Mouse (Mus musculus) right cerebral cortex, postnatal 10 days (tissue): ENCODE results near the gene Elac2.

ENCODE experiments used
- DNase-seq, 2 experiments: peaks; one replicate each; pipeline ENCODE4 v3.0.0; 2021; ENCODE audit warnings: low spot score in 2 of 2

The Elac2 gene

DNA sequence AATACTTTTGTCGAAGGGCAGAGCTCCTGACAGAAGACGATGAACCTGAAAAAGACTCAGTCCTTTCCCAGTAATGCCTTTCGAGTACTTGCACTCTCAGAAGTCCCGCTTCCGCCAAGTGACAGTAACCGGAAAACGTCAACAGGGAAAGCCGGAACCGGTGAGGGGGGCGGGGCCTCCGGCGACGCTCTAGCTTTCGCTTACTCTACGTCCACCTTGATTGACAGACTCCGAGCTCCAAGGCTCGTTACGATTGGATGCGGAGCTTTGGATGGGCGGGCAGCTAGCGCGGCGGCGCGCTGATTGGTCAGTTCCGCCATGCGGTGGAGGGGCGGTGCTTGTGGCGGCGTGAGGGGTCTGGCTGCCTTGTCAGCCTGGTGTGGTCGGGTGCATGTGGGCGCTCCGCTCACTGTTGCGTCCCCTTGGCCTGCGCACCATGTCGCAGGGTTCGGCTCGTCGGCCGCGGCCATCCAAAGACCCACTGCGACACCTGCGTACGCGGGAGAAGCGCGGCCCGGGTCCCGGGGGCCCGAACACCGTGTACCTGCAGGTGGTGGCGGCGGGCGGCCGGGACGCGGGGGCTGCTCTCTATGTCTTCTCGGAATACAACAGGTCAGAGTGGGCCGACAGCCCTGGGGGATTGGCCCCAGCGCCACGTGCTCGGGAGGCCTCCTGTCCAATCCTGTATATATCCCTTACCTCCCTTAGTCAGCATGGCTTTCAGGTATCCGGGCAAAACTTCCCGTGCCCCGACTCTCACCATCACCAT is at the start of gene Elac2:
Gene Elac2 (plus strand): TSS at position 319 of the 769 bp plus-strand sequence.
- peak; percentile 98 to 99 for DNase-seq

DNA sequence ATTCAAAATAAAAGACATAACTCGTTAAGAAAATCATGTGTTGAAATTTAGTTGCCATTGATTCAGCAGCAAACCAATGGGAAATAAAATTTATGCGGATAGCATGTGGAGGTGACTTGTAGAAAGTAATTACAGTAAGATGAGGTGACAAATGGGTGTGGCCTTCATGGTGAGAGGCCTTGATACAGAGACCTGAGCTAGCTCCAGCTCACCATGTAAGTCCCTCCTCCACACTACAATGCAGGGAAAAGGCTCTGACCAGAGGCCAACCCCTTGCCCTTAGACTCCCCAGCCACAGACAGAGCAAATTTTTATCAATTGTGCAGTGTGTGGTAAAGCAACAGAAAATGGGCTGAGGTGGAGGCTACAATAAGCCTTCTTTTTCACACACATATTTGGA is 49.7 kb upstream of the Elac2 start:
- no peak for DNase-seq

DNA sequence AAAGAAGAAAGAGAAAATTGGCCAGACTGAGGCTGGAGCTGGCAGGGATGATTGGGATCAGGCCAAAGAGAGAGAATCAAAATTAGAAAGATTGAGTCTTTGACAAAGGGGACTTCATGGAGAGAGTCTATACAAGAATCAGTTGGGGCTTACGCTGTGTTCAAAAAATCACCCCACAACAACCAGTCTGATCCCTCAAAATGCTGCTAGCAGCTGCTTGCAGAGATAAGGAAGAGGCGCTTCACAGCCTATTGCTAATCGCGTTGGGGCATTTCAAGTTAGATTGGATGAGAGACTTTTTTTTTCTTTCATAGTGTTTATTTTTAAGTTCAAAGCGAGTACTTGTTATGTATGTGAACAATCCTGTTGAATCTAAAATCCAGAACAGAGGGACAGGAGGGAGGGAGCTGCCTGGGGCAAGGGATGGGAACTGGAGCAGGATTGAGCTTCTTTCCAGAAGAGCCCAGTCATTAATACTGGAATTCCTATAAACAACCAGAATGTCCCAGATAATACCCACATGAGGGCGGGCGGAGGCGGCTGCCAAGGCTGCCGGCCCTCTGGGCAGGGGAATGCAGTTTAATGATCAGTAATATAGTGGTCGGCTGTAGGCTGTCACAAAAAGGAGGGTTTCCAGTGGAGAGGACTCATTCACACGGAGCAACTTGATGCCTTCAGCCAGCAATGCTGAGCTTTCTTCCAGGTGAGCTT is 47.6 kb upstream of the Elac2 start:
- DNase-seq: peak in 1 of 2 experiments; percentile 24

DNA sequence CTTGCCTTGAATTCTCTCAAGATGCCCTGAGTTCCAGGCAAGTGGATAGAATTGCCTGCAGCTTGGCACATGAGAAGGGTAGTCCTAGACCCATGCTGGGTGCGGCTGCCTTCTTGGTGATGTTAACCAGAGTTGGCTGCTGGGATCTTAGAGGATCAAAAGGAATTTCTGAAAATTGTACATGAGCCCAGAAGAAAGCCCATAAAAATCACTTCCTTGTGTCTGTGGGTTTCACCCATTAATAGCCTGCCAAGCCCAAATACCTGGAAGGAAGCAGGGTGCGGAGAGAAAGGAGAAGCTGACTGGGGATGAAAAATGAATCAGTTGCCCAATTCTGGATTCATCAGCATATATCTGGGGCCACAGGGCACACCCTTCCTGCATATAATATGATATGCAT is 41.6 kb upstream of the Elac2 start:
- DNase-seq: no peak

DNA sequence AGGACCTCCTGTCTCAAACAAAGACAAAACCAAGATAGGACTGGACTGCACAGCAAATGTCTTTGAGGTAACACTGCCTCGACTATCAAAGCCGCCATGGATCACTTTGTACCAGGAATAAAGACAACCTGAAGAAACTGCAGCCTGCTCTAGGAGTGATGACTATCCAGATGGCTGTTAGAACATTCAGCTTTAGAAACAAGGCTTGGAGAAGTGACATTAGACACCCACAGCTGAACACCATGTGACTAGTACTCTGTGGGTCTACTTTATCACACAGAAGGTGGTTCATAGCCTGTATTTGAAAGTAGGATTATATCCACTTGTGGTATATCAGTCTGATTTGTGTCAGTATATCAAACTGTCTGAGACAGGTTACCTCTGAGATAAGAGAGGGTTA is 37.6 kb upstream of the Elac2 start:
- DNase-seq: no peak

DNA sequence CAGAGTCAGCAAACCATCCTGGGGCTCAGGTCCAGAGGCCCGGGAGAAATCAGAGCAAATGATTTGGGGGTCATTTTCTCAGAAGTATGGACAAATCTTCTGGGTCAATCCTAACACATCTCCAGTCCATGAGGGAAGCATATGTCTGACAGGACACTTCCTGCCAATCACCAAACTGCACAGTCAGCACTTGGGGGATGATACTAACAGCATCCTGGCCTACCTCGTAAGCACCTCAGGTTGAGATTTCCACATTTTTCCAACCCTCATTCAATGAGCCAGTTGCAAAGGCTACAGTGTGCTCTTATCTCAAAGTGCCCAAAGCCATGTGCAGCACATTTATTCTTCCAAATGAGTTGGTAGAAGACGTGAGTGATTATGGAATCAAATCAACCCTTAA is 29.1 kb upstream of the Elac2 start:
- DNase-seq: no peak

DNA sequence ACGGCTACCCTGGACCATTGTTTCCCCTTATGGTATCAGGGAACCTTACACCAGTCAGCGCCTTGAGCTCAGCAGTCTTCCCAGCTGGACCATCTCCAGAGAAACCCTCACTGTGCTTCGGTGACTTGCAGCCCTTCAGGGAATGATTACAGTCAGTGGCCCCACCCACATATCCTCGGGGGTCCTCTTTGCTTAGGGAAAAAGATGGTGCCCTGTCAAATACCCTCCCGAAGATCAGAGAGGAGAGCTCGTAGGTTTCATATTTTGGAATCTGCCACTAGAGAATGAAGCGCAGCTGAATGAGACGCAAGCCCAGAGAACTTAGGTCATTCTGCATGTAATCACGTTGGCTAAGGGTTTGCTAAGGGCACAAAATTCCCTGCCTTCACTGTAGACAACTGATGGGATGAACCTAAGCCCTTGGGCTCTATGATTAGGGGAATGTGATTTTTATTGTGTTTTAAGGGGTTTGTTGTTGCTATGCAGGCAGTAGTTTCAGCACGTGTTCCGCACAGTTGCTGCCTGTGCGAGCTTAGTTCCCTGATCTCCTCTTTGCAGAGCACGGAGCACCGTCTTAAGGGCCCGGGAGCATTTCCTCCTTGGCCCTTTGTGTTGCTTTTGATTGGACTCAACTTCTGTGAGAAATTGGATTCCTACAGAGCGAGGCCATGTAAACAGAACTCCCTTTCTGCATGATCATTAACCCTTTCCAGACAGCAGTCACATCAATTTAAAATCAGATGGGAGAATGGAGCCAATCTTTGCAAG is 21.7 kb upstream of the Elac2 start:
- DNase-seq: no peak

DNA sequence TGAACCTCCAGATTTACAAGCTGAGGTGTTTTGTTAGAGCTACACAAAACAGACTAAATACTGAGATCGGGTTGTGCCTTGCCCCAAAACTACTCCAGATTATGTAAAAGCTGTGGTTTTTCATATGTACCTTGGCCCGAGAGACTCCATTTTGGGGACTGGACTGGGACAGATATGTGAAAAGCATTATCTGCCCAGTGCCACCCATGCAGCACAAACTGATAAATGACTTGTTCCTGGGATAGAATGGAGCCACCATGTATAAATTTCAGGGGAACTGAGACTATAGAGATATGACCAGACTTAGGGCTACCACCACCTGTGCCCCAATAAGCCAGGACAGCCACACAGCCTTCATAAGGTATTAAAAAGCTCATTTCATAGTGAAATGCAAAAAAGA is 16.2 kb upstream of the Elac2 start:
- DNase-seq: no peak

DNA sequence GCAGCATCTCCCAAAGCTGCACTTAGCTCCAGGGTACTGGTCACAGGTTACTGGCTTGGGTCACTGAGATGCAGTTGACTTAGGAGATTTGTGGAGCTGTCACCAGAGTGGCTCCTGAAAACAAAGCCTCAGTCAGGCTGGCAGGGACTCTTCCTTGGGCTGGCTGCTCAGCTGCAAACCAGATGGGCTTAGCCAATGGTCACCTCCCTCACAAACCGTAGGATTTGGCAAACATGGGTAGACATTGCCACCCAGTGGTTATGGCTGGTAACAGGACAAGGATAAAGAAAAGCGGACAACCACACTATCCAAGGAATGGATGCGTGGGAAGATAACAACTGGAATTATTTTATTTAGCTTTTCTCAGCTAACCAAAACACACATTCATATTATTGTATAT is 10.3 kb upstream of the Elac2 start:
- peak; percentile 83 to 87 for DNase-seq

DNA sequence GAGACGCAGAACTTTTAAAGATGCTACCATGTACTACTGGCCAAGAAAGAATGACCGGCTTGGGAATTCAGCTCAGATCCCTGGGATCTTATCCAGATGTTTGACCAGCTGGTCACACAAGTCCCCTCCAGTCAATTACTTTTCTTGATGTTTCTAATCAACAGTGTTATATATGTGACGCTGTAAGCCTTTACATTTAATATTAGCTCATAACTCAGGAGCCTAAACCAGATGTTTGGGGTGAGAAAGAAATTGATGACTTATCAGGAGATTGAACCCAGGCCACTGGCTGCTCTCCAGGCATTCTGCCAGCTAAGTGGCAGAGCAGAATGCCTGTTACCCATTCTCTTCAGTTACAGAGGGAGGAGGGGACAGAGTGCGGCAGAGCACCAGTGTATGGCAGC is 9.9 kb upstream of the Elac2 start:
- no peak for DNase-seq

DNA sequence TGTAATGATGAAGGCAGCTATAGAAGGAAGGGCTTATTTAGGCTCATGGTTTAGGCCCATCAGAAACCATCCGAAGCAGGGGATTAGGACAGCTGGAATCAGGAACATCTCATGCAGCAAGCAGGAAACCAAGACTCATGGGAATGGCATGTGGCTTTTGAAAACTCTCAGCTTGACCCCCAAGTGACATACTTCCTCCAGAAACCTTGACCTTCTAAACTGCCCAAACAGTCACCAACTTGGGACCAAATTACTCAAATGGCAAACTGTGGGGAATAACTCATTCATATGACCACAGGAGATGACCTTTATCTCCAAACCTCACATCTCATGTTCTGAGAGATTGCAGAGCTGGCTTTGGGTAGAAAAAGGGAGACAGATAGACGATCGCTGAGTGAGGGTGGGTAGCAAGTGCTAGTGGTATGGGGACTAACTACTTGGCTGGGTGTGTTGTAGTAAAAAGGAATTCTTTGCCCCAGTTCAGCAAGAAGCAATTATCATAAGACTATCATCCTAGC is 7.3 kb upstream of the Elac2 start:
- no peak for DNase-seq

DNA sequence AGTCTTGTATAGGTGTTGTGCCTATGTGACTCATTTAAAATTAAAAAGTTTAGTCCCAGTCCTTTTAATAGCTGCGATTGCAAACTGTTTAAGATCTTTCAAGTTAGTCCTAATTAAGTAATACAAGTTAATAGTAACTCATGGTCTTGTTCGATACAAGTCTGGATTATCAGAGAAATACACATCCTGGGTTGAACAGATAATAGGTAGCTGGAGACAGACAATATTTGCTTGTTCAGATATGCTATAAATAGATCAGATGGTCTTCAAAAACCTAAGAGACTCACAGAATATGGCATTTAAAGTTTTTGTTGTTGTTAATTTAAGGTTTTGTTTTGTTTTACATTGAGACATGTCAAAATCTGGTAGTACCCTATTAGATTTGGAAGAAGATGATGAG is 6.4 kb upstream of the Elac2 start:
- no peak for DNase-seq

DNA sequence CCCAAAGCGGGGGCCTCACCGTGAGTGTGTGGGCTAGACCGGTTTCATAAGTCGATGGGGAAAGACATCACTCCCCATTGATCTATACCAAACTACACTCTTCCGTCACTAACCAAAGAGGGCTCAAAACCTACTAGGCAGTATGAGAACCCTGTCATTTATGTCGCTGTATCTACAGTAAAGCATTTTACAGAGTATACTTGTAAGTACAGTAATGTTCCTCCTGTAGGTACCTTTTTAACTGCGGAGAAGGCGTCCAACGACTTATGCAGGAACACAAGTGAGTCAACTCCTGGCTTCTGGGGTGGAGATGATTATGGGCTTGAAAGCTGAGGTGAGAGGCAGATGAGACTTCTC is 629 bp downstream of the Elac2 start:
- DNase-seq: no peak

DNA sequence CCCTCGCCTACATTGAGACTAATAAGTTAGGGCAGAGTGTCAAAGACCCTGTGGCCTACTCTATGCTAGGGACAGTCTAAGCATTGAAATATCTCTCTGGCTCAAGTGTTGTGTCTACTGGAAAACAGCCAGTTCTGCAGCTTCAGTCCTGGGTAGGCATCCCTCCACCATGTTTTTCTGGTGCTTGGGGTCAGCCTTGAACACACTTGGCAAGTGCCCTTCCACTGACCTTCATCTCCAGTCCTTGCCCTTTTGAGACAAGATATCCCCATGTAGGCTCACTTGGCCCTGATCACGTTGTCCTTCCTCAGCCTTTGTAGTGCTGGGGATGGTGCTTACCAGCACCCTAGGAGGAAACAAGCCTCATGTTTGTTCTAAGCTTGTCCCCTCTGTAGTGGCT is 9.7 kb downstream of the Elac2 start:
- no peak for DNase-seq

DNA sequence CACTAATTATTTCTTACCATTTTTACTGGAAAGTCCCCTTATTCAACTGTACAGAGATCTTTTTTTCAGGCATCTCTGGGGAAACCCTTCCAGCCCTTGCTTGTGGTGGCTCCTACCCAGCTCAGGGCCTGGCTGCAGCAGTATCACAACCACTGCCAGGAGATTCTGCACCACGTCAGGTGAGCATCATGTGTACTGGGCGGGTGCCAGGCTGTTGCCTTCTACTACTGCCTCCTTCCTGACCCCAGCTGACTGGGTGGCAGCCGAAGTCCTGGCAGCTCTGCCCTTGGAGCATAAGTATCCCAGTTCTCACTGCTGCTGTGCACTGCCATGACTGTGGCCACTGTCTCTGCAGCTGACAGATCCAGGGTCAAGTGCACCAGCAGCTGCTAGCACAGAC is 19.6 kb downstream of the Elac2 start:
- no peak for DNase-seq

DNA sequence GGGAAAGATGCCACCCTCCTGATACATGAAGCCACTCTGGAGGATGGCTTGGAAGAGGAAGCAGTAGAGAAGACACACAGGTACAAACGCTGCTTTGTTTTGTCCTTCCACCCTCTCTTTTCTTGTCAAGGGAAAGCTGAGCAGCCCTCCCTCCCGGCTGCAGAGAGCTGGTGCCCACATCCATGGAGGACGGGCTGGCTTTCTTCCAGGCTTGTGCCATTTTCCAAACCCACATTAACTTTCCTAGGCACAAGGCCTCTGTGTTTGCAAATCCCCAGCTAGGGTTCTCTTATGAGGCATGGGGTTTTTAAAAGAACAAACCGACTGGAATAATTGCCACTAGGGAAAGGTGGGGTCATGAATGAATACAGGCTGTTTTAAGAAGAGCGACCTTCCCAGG is 20.8 kb downstream of the Elac2 start:
- peak in 1 of 2 experiments; percentile 46 for DNase-seq

DNA sequence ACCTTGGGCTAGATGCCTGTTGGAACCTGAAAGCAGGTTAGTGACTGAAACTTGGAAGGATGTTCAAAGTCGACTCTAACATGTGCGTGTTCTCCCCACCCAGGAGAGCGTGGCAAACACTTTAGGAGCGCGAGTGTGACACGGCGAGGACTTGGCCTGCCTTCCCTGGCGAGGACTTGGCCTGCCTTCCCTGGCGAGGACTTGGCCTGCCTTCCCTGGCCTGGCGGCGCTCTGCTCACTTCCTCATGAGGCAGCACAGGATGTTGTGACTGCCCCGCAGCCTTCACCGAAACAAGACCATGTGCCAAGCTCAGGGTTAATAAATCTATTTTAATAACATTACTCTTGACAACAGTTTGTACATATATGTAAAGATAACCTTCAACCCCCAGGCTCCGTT is 22.9 kb downstream of the Elac2 start:
- no peak for DNase-seq

DNA sequence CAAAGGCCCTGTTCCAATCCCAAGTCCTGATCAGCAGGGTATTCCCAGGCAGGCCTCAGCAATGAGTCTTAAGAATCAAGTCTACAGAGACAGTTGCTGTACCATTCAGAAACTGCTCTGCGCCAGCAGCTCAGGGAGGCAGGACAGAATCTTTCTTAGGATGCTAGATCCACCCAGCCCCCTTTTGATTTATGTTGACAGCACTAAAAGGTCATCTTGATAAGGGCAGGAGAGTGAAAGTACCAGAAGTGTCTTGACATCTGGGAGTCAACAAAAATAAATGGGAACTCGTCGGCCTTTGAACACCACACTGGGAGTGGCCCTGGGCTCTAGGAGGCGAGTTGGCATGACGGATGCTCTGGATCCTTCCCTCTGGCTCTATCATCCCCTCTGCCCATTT is 24.8 kb downstream of the Elac2 start:
- no peak for DNase-seq

DNA sequence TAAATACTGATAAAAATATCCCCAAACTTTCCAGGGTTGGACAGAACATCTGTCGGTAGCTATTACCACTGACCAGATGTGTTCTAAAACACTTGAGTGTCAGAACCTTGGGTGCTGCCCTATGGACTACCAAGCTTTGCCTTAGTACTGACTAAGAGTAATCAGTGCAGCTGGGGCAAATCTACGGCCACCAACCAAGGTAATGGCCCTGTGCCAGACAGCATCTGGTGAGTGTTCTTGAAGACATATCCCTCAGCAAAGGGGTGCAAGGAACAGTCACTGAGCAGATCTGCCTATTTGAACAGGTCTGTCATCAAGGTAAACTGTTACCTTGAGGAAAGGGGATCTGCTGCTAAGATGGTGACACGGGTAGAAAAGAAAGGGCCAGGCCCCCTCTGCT is 26.0 kb downstream of the Elac2 start:
- no peak for DNase-seq

DNA sequence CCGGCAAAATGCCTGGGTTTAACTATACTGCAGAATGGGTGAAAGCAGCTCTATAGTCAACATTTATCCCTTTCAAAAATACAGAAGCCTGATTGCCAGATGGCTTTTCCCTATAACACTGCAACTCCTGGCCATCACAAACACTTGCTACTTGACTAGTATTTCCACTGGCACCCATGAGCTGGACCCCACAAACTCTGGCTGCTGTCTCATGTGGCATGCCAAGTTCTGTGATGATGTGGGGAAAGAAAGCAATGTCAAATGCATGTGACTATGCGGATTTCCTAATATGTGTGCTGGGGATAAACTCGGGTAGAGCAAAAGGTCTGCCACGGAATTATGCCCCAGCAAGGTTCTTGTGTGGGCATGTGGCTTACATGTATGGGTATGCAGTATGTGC is 27.2 kb downstream of the Elac2 start:
- no peak for DNase-seq

DNA sequence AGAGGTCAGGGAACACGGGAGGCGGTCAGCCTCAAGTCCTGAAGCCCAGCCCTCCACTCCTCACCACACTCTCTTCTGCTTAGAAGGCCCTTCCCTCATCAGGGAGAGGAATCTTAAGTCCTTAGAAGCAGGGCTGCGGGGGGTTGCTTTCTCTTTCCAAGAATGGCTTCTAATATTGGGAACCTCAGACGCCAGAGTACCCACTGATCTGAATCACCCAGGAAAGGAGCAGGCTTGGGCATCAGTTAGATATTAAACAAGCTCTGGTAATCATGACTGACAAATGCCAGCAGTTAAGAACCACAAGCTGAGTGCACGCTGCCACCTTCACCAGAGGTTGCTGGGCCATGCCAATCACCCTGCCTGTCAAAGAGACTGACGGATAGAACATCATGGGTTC is 35.1 kb downstream of the Elac2 start:
- DNase-seq: no peak

DNA sequence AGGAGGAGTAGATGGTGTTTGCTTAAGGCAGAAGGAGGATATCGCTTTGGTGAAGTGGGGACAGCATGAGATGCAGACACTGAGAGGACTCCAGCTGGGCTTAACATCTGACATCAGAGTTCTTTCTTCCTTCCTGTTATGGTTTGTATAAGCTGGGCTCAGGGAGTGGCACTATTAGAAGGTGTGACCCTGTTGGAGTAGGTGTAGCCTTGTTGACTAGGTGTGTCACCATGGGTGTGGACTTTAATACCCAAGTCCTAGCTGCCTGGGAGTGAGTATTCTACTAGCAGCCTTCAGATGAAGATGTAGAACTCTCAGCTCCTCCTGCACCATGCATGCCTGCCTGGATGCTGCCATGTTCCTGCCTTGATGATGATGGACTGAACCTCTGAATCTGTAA is 37.9 kb downstream of the Elac2 start:
- no peak for DNase-seq

DNA sequence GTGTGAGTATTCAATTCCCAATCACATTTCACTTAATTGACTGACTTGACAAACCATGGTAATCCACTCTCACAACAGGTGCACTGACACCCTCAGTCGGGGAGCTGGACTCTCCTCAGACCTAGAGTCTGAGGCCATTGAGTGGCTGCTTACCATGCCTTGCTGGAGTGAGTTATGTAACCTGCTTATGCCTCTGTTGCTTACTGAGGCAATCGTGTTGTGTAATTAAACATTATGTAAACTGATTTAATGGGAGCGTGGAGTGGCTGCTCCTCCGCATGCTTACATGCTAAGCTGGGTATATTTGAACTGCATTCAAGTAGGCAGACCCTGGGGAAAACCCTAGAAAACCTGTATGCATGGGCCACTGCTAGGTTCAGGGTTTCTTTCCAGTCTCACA is 41.9 kb downstream of the Elac2 start:
- no peak for DNase-seq
